Mouse (Mus musculus) lung, postnatal 0 days (tissue): ENCODE measurements around the gene Sox6. TPM values are rescaled to one million over a fixed set of nuclear protein-coding genes. Genes with fewer than 3 reads are reported as not detected.

Experiments used
- ATAC-seq: fragments of 200-750 bp; cut with Nextera tagmentation; 2 replicates; pipeline ENCODE4 v1.8.0; 2017; ENCODE audit warnings: moderate library complexity
- DNase-seq: peaks from one replicate; pipeline ENCODE4 v3.0.0-alpha.2; 2016; ENCODE audit warnings: low spot score
- H3K27ac ChIP-seq: fragments of 300-500 bp; sonication (generic); 2 replicates; pipeline ENCODE4 v1.5.1; 2014; ENCODE audit warnings: antibody characterized with exemption, mild to moderate bottlenecking, low read length, mixed read lengths
- H3K27me3 ChIP-seq: fragments of 300-500 bp; sonication (generic); replicated peaks from 2 replicates; pipeline ENCODE4 v1.6.1; 2014; ENCODE audit warnings: low read length, mixed read lengths; ENCODE audit not compliant: insufficient read depth
- H3K36me3 ChIP-seq: fragments of 300-500 bp; sonication (generic); 2 replicates; pipeline ENCODE4 v1.6.1; 2014; ENCODE audit warnings: low read length, mixed read lengths; ENCODE audit not compliant: insufficient read depth
- H3K4me1 ChIP-seq: fragments of 300-500 bp; sonication (generic); 2 replicates; pipeline ENCODE4 v1.6.1; 2014; ENCODE audit warnings: antibody characterized with exemption, low read depth, low read length, mixed read lengths; ENCODE audit not compliant: insufficient read depth
- H3K4me2 ChIP-seq: fragments of 300-500 bp; sonication (generic); replicated peaks from 2 replicates; pipeline ENCODE4 v1.6.1; 2014; ENCODE audit warnings: low read depth, mild to moderate bottlenecking, low read length, moderate library complexity, mixed read lengths
- H3K4me3 ChIP-seq: fragments of 300-500 bp; sonication (generic); 2 replicates; pipeline ENCODE4 v1.5.1; 2014; ENCODE audit warnings: low read depth, low read length
- H3K9ac ChIP-seq: fragments of 300-500 bp; sonication (generic); replicated peaks from 2 replicates; pipeline ENCODE4 v1.6.1; 2014; ENCODE audit warnings: low read depth, mild to moderate bottlenecking
- H3K9me3 ChIP-seq: fragments of 300-500 bp; sonication (generic); 2 replicates; pipeline ENCODE4 v1.6.1; 2016; ENCODE audit warnings: low read length, mixed read lengths
- CTCF ChIP-seq: IDR thresholded peaks from 2 replicates; pipeline ENCODE4 v1.5.1; 2016; ENCODE audit warnings: antibody characterized with exemption, mild to moderate bottlenecking
- EP300 ChIP-seq: IDR thresholded peaks from 2 replicates; pipeline ENCODE4 v1.6.1; 2016; ENCODE audit warnings: antibody characterized with exemption, mild to moderate bottlenecking, control low read depth
- WGBS: fragments of 180-500 bp; shearing (Covaris S2); extraction: QIAGEN DNeasy Blood & Tissue Kit; methylation state at CpG from one replicate; pipeline ENCODE4 v1.1.7; 2014; 5-methylcytosine and 5-hydroxymethylcytosine counted together
- polyA plus RNA-seq: library from polyadenylated mRNA; unstranded; fragments of >200 nt; fragmentation: Nextera tagmentation; extraction: Ambion mirVana; gene quantifications from 2 replicates; pipeline ENCODE4 v1.2.1, GENCODE M21; 2015

The Sox6 gene
- polyA plus RNA-seq, 1 experiment from 2014 or later = 6.8 TPM

GRCm38 (mm10) chr7:115549670-115550069, 488.9 kb downstream of the Sox6 start:
- Histone ChIP-seq H3K4me3 (no peak overlapping the region), H3K27me3 (no peaks in the 10 kb centered on the region), H3K27ac (no peak overlapping the region), H3K9ac (no peak overlapping the region), H3K36me3 (no peaks in the 10 kb centered on the region), H3K9me3 (no peaks in the 10 kb centered on the region), H3K4me1 (no peaks in the 10 kb centered on the region), H3K4me2 (no peak overlapping the region)
- no peak for TF ChIP-seq EP300
- no peak for TF ChIP-seq CTCF
- 82% methylated on average over 4 of the region's 4 CpGs for WGBS
- DNase-seq = no peak
- ATAC-seq = no peak

GRCm38 (mm10) chr7:115545585-115546374, 492.8 kb downstream of the Sox6 start:
- TF ChIP-seq EP300 (peak; percentile 31; the same call in 1 of the 2 replicates), CTCF (no peak)
- H3K9ac ChIP-seq = no peak overlapping the region
- no peaks in the 10 kb centered on the region for H3K27me3 ChIP-seq
- ATAC-seq = no peak; the same call in 1 of the 2 replicates
- no peak overlapping the region for H3K4me3 ChIP-seq
- H3K36me3 ChIP-seq = no peaks in the 10 kb centered on the region
- no peaks in the 10 kb centered on the region for H3K4me1 ChIP-seq
- no peaks in the 10 kb centered on the region for H3K9me3 ChIP-seq
- DNase-seq = no peak
- H3K4me2 ChIP-seq = no peak overlapping the region
- 80% methylated on average over 4 of the region's 4 CpGs for WGBS
- H3K27ac ChIP-seq = no peak overlapping the region

DNA sequence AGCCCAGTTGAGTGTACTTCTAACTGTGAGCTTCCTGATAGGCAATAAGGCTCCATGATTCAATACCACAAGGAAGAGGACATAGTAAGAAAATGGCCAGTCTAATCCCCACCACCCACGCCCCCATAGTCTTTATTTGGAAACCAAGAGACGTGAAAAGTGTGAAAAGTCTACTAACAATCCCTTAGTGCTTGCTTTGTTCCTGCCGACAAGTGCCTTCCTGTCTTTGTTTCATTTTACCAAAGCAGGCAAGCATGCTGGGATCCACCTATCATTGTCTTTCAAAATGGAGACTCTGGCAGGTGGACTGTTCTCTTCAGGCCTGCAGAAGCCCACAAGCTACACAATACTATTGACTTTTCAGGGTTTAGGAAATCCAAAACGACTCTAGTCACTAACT, 495.0 kb downstream of the Sox6 start:
- H3K9ac ChIP-seq = no peak overlapping the region
- no peak for DNase-seq
- H3K4me3 ChIP-seq = no peak overlapping the region
- no peaks in the 10 kb centered on the region for H3K4me1 ChIP-seq
- WGBS = 63% methylated on average over 4 of the region's 4 CpGs
- H3K27ac ChIP-seq = no peak overlapping the region
- ATAC-seq = no peak
- no peaks in the 10 kb centered on the region for H3K36me3 ChIP-seq
- TF ChIP-seq EP300 = no peak
- TF ChIP-seq CTCF = no peak
- H3K9me3 ChIP-seq = no peaks in the 10 kb centered on the region
- no peak overlapping the region for H3K4me2 ChIP-seq
- no peaks in the 10 kb centered on the region for H3K27me3 ChIP-seq

- Histone ChIP-seq H3K9me3 (no peaks in the 10 kb centered on the region), H3K27me3 (no peaks in the 10 kb centered on the region), H3K4me2 (no peak overlapping the region), H3K36me3 (no peaks in the 10 kb centered on the region), H3K27ac (no peak overlapping the region), H3K4me3 (no peak overlapping the region), H3K9ac (no peak overlapping the region), H3K4me1 (no peaks in the 10 kb centered on the region)
- ATAC-seq = no peak
- TF ChIP-seq EP300 (no peak), CTCF (no peak)
- no peak for DNase-seq
- 19% methylated on average over 2 of the region's 2 CpGs for WGBS
Observed at GRCm38 (mm10) chr7:115540261-115540660, 498.3 kb downstream of the Sox6 start.

DNA sequence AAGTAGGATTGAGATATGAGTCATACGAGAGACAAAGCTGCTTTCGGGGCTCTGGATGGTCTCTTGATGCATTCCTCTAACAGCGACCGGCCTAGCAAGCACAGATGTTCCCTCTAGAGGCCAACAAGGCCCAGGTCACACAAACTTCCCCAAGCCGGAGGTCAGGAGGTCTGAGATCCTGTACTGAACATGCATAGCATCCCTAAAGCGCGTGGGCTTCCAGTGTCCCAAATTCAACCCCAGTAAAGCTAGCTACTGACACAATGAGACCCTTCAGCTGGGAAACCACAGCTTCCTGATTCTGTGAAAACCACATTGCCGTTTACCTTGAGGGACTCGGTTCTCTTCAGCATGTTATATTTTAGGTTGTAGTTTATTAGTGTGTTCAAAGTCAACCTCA, 499.6 kb downstream of the Sox6 start:
- H3K36me3 ChIP-seq = no peaks in the 10 kb centered on the region
- ATAC-seq = no peak
- 74% methylated on average over 9 of the region's 9 CpGs for WGBS
- H3K4me1 ChIP-seq = no peaks in the 10 kb centered on the region
- no peak overlapping the region for H3K27ac ChIP-seq
- no peak overlapping the region for H3K9ac ChIP-seq
- DNase-seq = no peak
- H3K9me3 ChIP-seq = no peaks in the 10 kb centered on the region
- H3K4me2 ChIP-seq = no peak overlapping the region
- no peak overlapping the region for H3K4me3 ChIP-seq
- no peaks in the 10 kb centered on the region for H3K27me3 ChIP-seq
- no peak for TF ChIP-seq EP300
- TF ChIP-seq CTCF = 0 out of 2 replicates have a peak, but pooled peaks have one; percentile 5

GRCm38 (mm10) chr7:115537636-115538035, 501.0 kb downstream of the Sox6 start:
- WGBS = 87% methylated on average over 3 of the region's 3 CpGs

More at GRCm38 (mm10) chr7:115537636-115538035, 501.0 kb downstream of the Sox6 start:
- Histone ChIP-seq H3K36me3 (no peaks in the 10 kb centered on the region), H3K9ac (no peak overlapping the region), H3K4me1 (no peaks in the 10 kb centered on the region), H3K4me2 (no peak overlapping the region), H3K27me3 (no peaks in the 10 kb centered on the region), H3K27ac (no peak overlapping the region), H3K9me3 (no peaks in the 10 kb centered on the region), H3K4me3 (no peak overlapping the region)
- no peak for TF ChIP-seq CTCF
- no peak for TF ChIP-seq EP300
- DNase-seq (no peak), ATAC-seq (no peak)
